Mouse (Mus musculus) inflammation-experienced regulatory T-cells, adult 6 months (primary cell): ENCODE data around the gene Apmap. TPM values are rescaled to one million over a fixed set of nuclear protein-coding genes. Genes with fewer than 3 reads are reported as not detected.
A peak's percentile ranks its signal among the peaks of the same experiment; 100 is the strongest.

ENCODE experiments used
- ATAC-seq: one replicate; pipeline ENCODE4 v1.8.0; 2017
- polyA plus RNA-seq, 3 experiments: library from polyadenylated mRNA; unstranded; fragments of 100-300 nt; shearing (Covaris generic); gene quantifications; one replicate each; pipeline ENCODE4 v1.2.1; 2017

The Apmap gene
- polyA plus RNA-seq = 10 to 100 TPM; 14.9 to 16.8 (median 15.8) TPM

GRCm38 (mm10) chr2:150608087-150608799, at the start of gene Apmap:
TSS of gene Apmap (minus strand) at chr2:150608567.
- peak; percentile 96 for ATAC-seq

- ATAC-seq = no peak
Measured at GRCm38 (mm10) chr2:150656975-150657768, 48.8 kb upstream of the Apmap start.

GRCm38 (mm10) chr2:150656112-150656511, 47.7 kb upstream of the Apmap start:
- ATAC-seq = no peak

GRCm38 (mm10) chr2:150655290-150655689, 46.9 kb upstream of the Apmap start:
- ATAC-seq = no peak

GRCm38 (mm10) chr2:150654814-150655213, 46.4 kb upstream of the Apmap start:
- ATAC-seq = no peak

- ATAC-seq = no peak
Measured at GRCm38 (mm10) chr2:150651366-150651765, 43.0 kb upstream of the Apmap start.

- ATAC-seq = no peak
Measured at GRCm38 (mm10) chr2:150650511-150651074, 42.2 kb upstream of the Apmap start.

GRCm38 (mm10) chr2:150648300-150648895, 40.0 kb upstream of the Apmap start:
- ATAC-seq = no peak

- ATAC-seq = no peak
Measured at GRCm38 (mm10) chr2:150647681-150648299, 39.4 kb upstream of the Apmap start.

GRCm38 (mm10) chr2:150646411-150647121, 38.2 kb upstream of the Apmap start:
- no peak for ATAC-seq

GRCm38 (mm10) chr2:150645225-150645624, 36.9 kb upstream of the Apmap start:
- ATAC-seq = no peak

GRCm38 (mm10) chr2:150643726-150644415, 35.5 kb upstream of the Apmap start:
- no peak for ATAC-seq

- ATAC-seq = no peak
Measured at GRCm38 (mm10) chr2:150643166-150643565, 34.8 kb upstream of the Apmap start.

- no peak for ATAC-seq
Measured at GRCm38 (mm10) chr2:150638370-150638733, 30.0 kb upstream of the Apmap start.

GRCm38 (mm10) chr2:150637702-150638369, 29.5 kb upstream of the Apmap start:
- ATAC-seq = no peak

- ATAC-seq = no peak
Measured at GRCm38 (mm10) chr2:150635877-150636446, 27.6 kb upstream of the Apmap start.

GRCm38 (mm10) chr2:150629255-150629654, 20.9 kb upstream of the Apmap start:
- ATAC-seq = no peak

GRCm38 (mm10) chr2:150627140-150627539, 18.8 kb upstream of the Apmap start:
- no peak for ATAC-seq

- ATAC-seq = no peak
Measured at GRCm38 (mm10) chr2:150624926-150625325, 16.6 kb upstream of the Apmap start.

- ATAC-seq = no peak
Measured at GRCm38 (mm10) chr2:150623957-150624356, 15.6 kb upstream of the Apmap start.

GRCm38 (mm10) chr2:150621698-150622097, 13.3 kb upstream of the Apmap start:
- no peak for ATAC-seq
